Mouse (Mus musculus): ENCODE results near the gene Nubp1. TPM values are rescaled to one million over a fixed set of nuclear protein-coding genes. Genes with fewer than 3 reads are reported as not detected.

Gene Nubp1
- polyA plus RNA-seq, 1 experiment from 2014 or later, result 69.9 TPM

DNA sequence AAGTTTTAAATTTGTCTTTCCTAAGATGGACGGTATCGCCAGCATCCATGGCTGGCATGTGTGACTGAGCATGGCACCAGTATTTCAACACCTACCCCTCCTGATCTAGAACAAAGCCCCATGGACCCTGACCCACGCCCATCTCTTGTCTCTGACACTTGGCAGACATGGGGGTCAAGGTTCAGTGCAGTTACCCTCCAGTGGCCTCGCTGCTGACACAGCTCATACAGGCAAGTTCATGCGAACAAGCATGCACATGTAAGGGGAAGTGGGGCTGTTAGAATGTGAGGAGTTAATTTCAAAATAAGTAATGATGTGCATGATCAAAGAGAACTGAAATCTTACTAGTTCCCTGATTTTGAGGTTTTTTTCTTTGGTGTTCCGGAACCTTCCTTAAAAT lies 24.4 kb downstream of the Nubp1 start:
- 78% methylated on average over 6 of the region's 6 CpGs for WGBS
- DNase-seq (ENCODE audit: low spot score), result no peak
- Histone ChIP-seq H3K4me1 (replicated peaks; ENCODE audit: control insufficient read depth, insufficient read depth, low read length) (no peaks in the 10 kb centered on the region), H3K36me3 (ENCODE audit: control insufficient read depth, insufficient read depth, low read length) (no peaks in the 10 kb centered on the region), H3K9me3 (ENCODE audit: control insufficient read depth, low read length) (no peaks in the 10 kb centered on the region), H3K27me3 (replicated peaks; ENCODE audit: control insufficient read depth, insufficient read depth, low read length) (no peaks in the 10 kb centered on the region), H3K27ac (ENCODE audit: low read depth, low read length) (no peak overlapping the region), H3K4me2 (no peak overlapping the region), H3K9ac (ENCODE audit: low read depth, low read length) (no peak overlapping the region), H3K4me3 (ENCODE audit: low read depth, low read length) (no peak overlapping the region)
- no peak for ATAC-seq (replicated peaks; ENCODE audit: low FRiP score)

DNA sequence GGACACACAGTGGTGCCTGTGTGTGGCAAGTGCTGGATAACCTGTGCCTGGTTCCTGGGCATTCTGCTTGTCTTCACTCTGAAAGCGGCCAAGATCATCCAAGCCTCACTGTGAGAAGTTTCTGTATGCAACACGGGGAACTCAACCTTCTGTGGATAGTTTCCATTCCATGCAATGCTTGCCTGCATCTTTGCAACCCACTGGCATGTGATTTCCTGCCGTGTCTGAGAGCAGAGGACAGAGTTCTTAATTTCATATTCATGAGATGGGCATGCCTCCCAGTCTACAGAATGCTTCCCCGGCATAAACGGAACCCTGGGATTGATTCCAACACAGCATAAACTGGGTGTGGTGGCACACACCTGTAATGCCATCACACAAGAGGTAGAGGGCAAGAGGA lies 26.3 kb downstream of the Nubp1 start:
- no peak overlapping the region for H3K27ac ChIP-seq (ENCODE audit: low read depth, low read length)
- H3K9ac ChIP-seq (ENCODE audit: low read depth, low read length), result no peak overlapping the region
- H3K9me3 ChIP-seq (ENCODE audit: control insufficient read depth, low read length), result no peaks in the 10 kb centered on the region
- no peak overlapping the region for H3K4me2 ChIP-seq
- no peaks in the 10 kb centered on the region for H3K36me3 ChIP-seq (ENCODE audit: control insufficient read depth, insufficient read depth, low read length)
- no peak for DNase-seq (ENCODE audit: low spot score)
- H3K4me1 ChIP-seq (replicated peaks; ENCODE audit: control insufficient read depth, insufficient read depth, low read length), result no peaks in the 10 kb centered on the region
- ATAC-seq (replicated peaks; ENCODE audit: low FRiP score), result no peak
- no peak overlapping the region for H3K4me3 ChIP-seq (ENCODE audit: low read depth, low read length)
- H3K27me3 ChIP-seq (replicated peaks; ENCODE audit: control insufficient read depth, insufficient read depth, low read length), result no peaks in the 10 kb centered on the region
- 81% methylated on average over 5 of the region's 5 CpGs for WGBS

DNA sequence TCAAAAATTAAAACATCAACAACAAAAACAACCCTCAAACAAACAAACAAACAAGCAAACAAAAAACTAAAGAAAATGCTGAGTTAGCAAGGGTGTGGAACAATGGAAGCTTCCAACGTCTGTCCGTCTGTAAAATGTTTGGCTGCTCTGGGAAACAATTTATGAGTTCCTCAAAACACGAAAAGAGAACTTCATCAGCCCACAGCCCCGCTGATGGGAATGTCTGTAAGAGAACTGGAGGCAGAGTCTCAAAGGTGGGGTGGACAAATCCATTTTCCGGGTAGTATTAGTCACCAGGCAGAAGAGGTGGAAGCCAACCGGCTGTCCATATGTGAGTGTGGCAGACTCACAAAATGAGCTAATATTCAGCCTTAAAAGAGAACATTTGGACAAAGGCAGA lies 29.6 kb downstream of the Nubp1 start:
- no peak for ATAC-seq (replicated peaks; ENCODE audit: low FRiP score)
- no peaks in the 10 kb centered on the region for H3K9me3 ChIP-seq (ENCODE audit: control insufficient read depth, low read length)
- WGBS, result 75% methylated on average over 6 of the region's 6 CpGs

GRCm38 (mm10) chr16:10441761-10442160 lies 30.0 kb downstream of the Nubp1 start:
- DNase-seq (ENCODE audit: low spot score) (no peak), ATAC-seq (replicated peaks; ENCODE audit: low FRiP score) (no peak)
- 75% methylated on average over 4 of the region's 4 CpGs for WGBS
- Histone ChIP-seq H3K4me3 (ENCODE audit: low read depth, low read length) (no peak overlapping the region), H3K9ac (ENCODE audit: low read depth, low read length) (no peak overlapping the region), H3K27ac (ENCODE audit: low read depth, low read length) (no peak overlapping the region), H3K27me3 (replicated peaks; ENCODE audit: control insufficient read depth, insufficient read depth, low read length) (no peaks in the 10 kb centered on the region), H3K4me1 (replicated peaks; ENCODE audit: control insufficient read depth, insufficient read depth, low read length) (no peaks in the 10 kb centered on the region), H3K4me2 (no peak overlapping the region), H3K9me3 (ENCODE audit: control insufficient read depth, low read length) (no peaks in the 10 kb centered on the region), H3K36me3 (ENCODE audit: control insufficient read depth, insufficient read depth, low read length) (no peaks in the 10 kb centered on the region)

More for the DNA sequence above, 29.6 kb downstream of the Nubp1 start:
- H3K4me3 ChIP-seq (ENCODE audit: low read depth, low read length), result no peak overlapping the region
- no peak overlapping the region for H3K27ac ChIP-seq (ENCODE audit: low read depth, low read length)
- no peaks in the 10 kb centered on the region for H3K27me3 ChIP-seq (replicated peaks; ENCODE audit: control insufficient read depth, insufficient read depth, low read length)
- H3K36me3 ChIP-seq (ENCODE audit: control insufficient read depth, insufficient read depth, low read length), result no peaks in the 10 kb centered on the region
- DNase-seq (ENCODE audit: low spot score), result no peak
- H3K4me2 ChIP-seq, result no peak overlapping the region
- H3K9ac ChIP-seq (ENCODE audit: low read depth, low read length), result no peak overlapping the region
- no peaks in the 10 kb centered on the region for H3K4me1 ChIP-seq (replicated peaks; ENCODE audit: control insufficient read depth, insufficient read depth, low read length)

- DNase-seq (ENCODE audit: low spot score) (no peak), ATAC-seq (replicated peaks; ENCODE audit: low FRiP score) (no peak)
- Histone ChIP-seq H3K9me3 (ENCODE audit: control insufficient read depth, low read length) (no peaks in the 10 kb centered on the region), H3K9ac (ENCODE audit: low read depth, low read length) (no peak overlapping the region), H3K36me3 (ENCODE audit: control insufficient read depth, insufficient read depth, low read length) (no peaks in the 10 kb centered on the region), H3K4me2 (no peak overlapping the region), H3K27me3 (replicated peaks; ENCODE audit: control insufficient read depth, insufficient read depth, low read length) (no peaks in the 10 kb centered on the region), H3K4me3 (ENCODE audit: low read depth, low read length) (no peak overlapping the region), H3K27ac (ENCODE audit: low read depth, low read length) (no peak overlapping the region), H3K4me1 (replicated peaks; ENCODE audit: control insufficient read depth, insufficient read depth, low read length) (peaks cover 5% of the 10 kb centered on the region; the same call in 1 of the 2 replicates)
Measured at GRCm38 (mm10) chr16:10443723-10444122, 32.0 kb downstream of the Nubp1 start.

DNA sequence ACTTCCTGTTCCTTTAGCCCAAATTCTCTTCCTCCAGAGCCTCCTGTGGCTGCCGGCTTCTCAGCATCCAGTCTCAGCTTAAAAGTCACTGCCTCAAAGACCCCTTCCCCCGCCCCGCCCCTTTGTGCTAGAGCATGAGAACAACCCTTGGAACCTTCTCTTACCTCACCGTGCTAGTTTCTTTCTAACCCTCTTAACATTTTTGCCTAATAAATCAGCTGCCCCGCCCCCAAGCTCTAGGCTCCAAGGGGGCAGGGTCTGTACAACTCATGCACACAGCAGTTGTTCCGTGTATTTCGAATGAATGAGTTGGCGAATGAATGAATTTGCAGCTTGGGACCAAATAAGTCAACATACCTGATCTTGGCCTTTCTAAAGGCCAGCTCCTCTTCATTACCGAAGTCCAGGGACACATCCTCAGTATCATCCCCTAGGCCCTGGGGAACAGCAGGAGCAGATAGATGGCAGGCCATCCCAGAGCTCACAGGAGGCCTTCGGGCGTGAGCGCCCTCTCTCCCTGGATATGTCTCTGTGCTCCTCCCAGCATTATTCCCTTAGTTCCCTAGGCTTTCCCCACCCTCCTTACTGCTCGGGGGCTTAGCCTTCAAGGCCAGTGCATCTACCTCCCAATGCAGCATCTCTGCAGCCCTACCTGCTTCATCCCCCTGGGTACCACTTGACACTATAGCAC lies 35.0 kb downstream of the Nubp1 start:
- H3K27ac ChIP-seq (ENCODE audit: low read depth, low read length), result no peak overlapping the region
- DNase-seq (ENCODE audit: low spot score) (no peak), ATAC-seq (replicated peaks; ENCODE audit: low FRiP score) (no peak)
- no peaks in the 10 kb centered on the region for H3K9me3 ChIP-seq (ENCODE audit: control insufficient read depth, low read length)
- H3K36me3 ChIP-seq (ENCODE audit: control insufficient read depth, insufficient read depth, low read length), result no peaks in the 10 kb centered on the region
- 42% methylated on average over 13 of the region's 13 CpGs for WGBS
- peak overlapping the region; percentile 31 for H3K4me3 ChIP-seq (ENCODE audit: low read depth, low read length)
- H3K4me1 ChIP-seq (replicated peaks; ENCODE audit: control insufficient read depth, insufficient read depth, low read length), result peaks cover 5% of the 10 kb centered on the region; the same call in 1 of the 2 replicates
- peak overlapping the region; percentile 58 for H3K4me2 ChIP-seq
- H3K9ac ChIP-seq (ENCODE audit: low read depth, low read length), result 0 out of 2 replicates have a peak overlapping the region, but pooled peaks have one; percentile 9
- H3K27me3 ChIP-seq (replicated peaks; ENCODE audit: control insufficient read depth, insufficient read depth, low read length), result no peaks in the 10 kb centered on the region

DNA sequence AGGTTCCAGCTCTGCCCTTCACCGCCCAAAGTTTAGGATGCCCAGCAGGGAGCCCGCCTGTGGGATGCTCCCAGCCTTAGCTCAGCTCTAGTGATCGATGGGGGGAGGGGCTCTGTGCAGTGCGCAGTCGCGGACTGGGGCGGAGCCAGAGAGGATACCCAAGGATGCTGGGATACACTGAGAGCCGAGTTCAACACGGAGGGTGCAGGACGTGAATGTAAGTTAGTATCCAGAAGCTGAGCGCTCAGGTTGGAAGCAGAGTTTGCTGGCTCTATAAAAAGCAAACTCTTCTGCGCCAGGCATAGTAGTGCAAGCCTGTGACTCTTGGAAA lies 35.5 kb downstream of the Nubp1 start, which contains the start of gene Tvp23a:
Gene Tvp23a, minus strand, starts transcription at position 99 of the 331 bp plus-strand sequence.
- Histone ChIP-seq H3K36me3 (ENCODE audit: control insufficient read depth, insufficient read depth, low read length) (no peaks in the 10 kb centered on the region), H3K9me3 (ENCODE audit: control insufficient read depth, low read length) (no peaks in the 10 kb centered on the region), H3K9ac (ENCODE audit: low read depth, low read length) (peak within 1 kb of the TSS; percentile 26; the same call in 1 of the 2 replicates), H3K4me3 (ENCODE audit: low read depth, low read length) (peak within 1 kb of the TSS; percentile 31), H3K27ac (ENCODE audit: low read depth, low read length) (no peak within 1 kb of the TSS), H3K27me3 (replicated peaks; ENCODE audit: control insufficient read depth, insufficient read depth, low read length) (no peaks in the 10 kb centered on the region), H3K4me2 (peak within 1 kb of the TSS; percentile 58), H3K4me1 (replicated peaks; ENCODE audit: control insufficient read depth, insufficient read depth, low read length) (peaks cover 5% of the 10 kb centered on the region; the same call in 1 of the 2 replicates)
- DNase-seq (ENCODE audit: low spot score) (peak; percentile 53), ATAC-seq (replicated peaks; ENCODE audit: low FRiP score) (peak; percentile 74)
- WGBS, result 13% methylated on average over 12 of the region's 12 CpGs

- Histone ChIP-seq H3K9ac (ENCODE audit: low read depth, low read length) (no peak overlapping the region), H3K27ac (ENCODE audit: low read depth, low read length) (no peak overlapping the region), H3K9me3 (ENCODE audit: control insufficient read depth, low read length) (no peaks in the 10 kb centered on the region), H3K4me1 (replicated peaks; ENCODE audit: control insufficient read depth, insufficient read depth, low read length) (peaks cover 5% of the 10 kb centered on the region; the same call in 1 of the 2 replicates), H3K4me2 (peak overlapping the region; percentile 58), H3K36me3 (ENCODE audit: control insufficient read depth, insufficient read depth, low read length) (no peaks in the 10 kb centered on the region), H3K4me3 (ENCODE audit: low read depth, low read length) (peak overlapping the region; percentile 31; the same call in 1 of the 2 replicates), H3K27me3 (replicated peaks; ENCODE audit: control insufficient read depth, insufficient read depth, low read length) (no peaks in the 10 kb centered on the region)
- DNase-seq (ENCODE audit: low spot score) (no peak), ATAC-seq (replicated peaks; ENCODE audit: low FRiP score) (no peak)
- 39% methylated on average over 2 of the region's 2 CpGs for WGBS
Measured at GRCm38 (mm10) chr16:10447781-10448180, 36.0 kb downstream of the Nubp1 start.

DNA sequence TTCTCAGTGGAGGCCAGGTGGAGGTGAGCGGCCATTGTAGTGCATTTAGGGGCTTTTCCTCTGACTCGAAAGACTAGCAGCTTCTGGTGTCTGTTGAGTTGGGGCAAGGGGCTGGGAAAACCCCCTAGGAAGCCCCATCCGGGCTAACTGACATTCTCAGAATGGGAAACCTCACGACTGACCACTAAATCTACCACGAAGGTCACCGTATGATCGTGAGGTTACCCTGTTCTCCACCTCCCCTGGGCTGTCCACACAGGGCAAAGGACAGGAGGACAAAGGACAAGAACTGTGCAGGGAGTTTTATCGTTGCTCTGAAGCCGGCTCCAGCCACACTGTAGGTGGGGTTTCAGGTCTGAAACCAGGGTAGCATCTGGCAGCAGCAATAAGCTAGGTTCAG lies 37.2 kb downstream of the Nubp1 start:
- no peaks in the 10 kb centered on the region for H3K9me3 ChIP-seq (ENCODE audit: control insufficient read depth, low read length)
- H3K27ac ChIP-seq (ENCODE audit: low read depth, low read length), result no peak overlapping the region; the same call in 1 of the 2 replicates
- no peak for DNase-seq (ENCODE audit: low spot score)
- H3K9ac ChIP-seq (ENCODE audit: low read depth, low read length), result no peak overlapping the region
- H3K4me1 ChIP-seq (replicated peaks; ENCODE audit: control insufficient read depth, insufficient read depth, low read length), result peaks cover 5% of the 10 kb centered on the region; the same call in 1 of the 2 replicates
- H3K36me3 ChIP-seq (ENCODE audit: control insufficient read depth, insufficient read depth, low read length), result no peaks in the 10 kb centered on the region
- 70% methylated on average over 9 of the region's 9 CpGs for WGBS
- no peak overlapping the region for H3K4me3 ChIP-seq (ENCODE audit: low read depth, low read length)
- ATAC-seq (replicated peaks; ENCODE audit: low FRiP score), result no peak
- H3K4me2 ChIP-seq, result no peak overlapping the region
- no peaks in the 10 kb centered on the region for H3K27me3 ChIP-seq (replicated peaks; ENCODE audit: control insufficient read depth, insufficient read depth, low read length)

Measured in liver, embryonic 11.5 days (tissue).